Mouse (Mus musculus): ENCODE measurements around the gene C6.

C6 gene

GRCm38 (mm10) chr15:4726830-4727310 is at the start of gene C6:
Gene C6, plus strand, starts transcription at chr15:4727175.
- DNase-seq: no peak

- no peak for DNase-seq
Observed at GRCm38 (mm10) chr15:4697604-4698003, 29.4 kb upstream of the C6 start.

GRCm38 (mm10) chr15:4734150-4734549 is 7.2 kb downstream of the C6 start:
- no peak for DNase-seq

GRCm38 (mm10) chr15:4734996-4735609 is 8.1 kb downstream of the C6 start:
- DNase-seq: no peak

- DNase-seq: no peak
Observed at GRCm38 (mm10) chr15:4747656-4748055, 20.7 kb downstream of the C6 start.

GRCm38 (mm10) chr15:4790378-4790777 is 63.4 kb downstream of the C6 start:
- no peak for DNase-seq

- no peak for DNase-seq
Observed at GRCm38 (mm10) chr15:4796861-4797260, 69.9 kb downstream of the C6 start.

GRCm38 (mm10) chr15:4804256-4804655 is 77.3 kb downstream of the C6 start:
- DNase-seq: no peak

GRCm38 (mm10) chr15:4808131-4808530 is 81.2 kb downstream of the C6 start:
- no peak for DNase-seq

GRCm38 (mm10) chr15:4814976-4815375 is 88.0 kb downstream of the C6 start:
- DNase-seq: no peak

GRCm38 (mm10) chr15:4815711-4816110 is 88.7 kb downstream of the C6 start:
- no peak for DNase-seq

- peak; percentile 14 for DNase-seq
Observed at GRCm38 (mm10) chr15:4816752-4817493, 89.9 kb downstream of the C6 start.

- DNase-seq: no peak
Observed at GRCm38 (mm10) chr15:4818437-4818836, 91.5 kb downstream of the C6 start.

GRCm38 (mm10) chr15:4821161-4821560 is 94.2 kb downstream of the C6 start:
- no peak for DNase-seq

- no peak for DNase-seq
Observed at GRCm38 (mm10) chr15:4821824-4822223, 94.8 kb downstream of the C6 start.

- no peak for DNase-seq
Observed at GRCm38 (mm10) chr15:4827736-4828135, 100.8 kb downstream of the C6 start.

GRCm38 (mm10) chr15:4836354-4836753 is 109.4 kb downstream of the C6 start:
- DNase-seq: no peak

- no peak for DNase-seq
Observed at GRCm38 (mm10) chr15:4850015-4850414, 123.0 kb downstream of the C6 start.
